Mouse (Mus musculus): ENCODE results near the gene E130208F15Rik. TPM values are rescaled to one million over a fixed set of nuclear protein-coding genes. Genes with fewer than 3 reads are reported as not detected.
A peak's percentile ranks its signal among the peaks of the same experiment; 100 is the strongest.

The E130208F15Rik gene
- under 1 TPM; 0.15 to 0.75 TPM for total RNA-seq (2021)

- DNase-seq (ENCODE audit: extremely low spot score in 1 of 2, low spot score in 1 of 2): peak in 1 of 2 experiments; percentile 46
Observed at GRCm38 (mm10) chr7:30321539-30322284, at the start of gene E130208F15Rik. Gene E130208F15Rik (plus strand): TSS chr7:30321740.

GRCm38 (mm10) chr7:30274383-30274782 lies 47.2 kb upstream of the E130208F15Rik start:
- no peak for DNase-seq (ENCODE audit: extremely low spot score in 1 of 2, low spot score in 1 of 2)

GRCm38 (mm10) chr7:30278911-30279310 lies 42.6 kb upstream of the E130208F15Rik start:
- DNase-seq (ENCODE audit: extremely low spot score in 1 of 2, low spot score in 1 of 2): no peak

- DNase-seq (ENCODE audit: extremely low spot score in 1 of 2, low spot score in 1 of 2): no peak
Observed at GRCm38 (mm10) chr7:30279536-30279935, 42.0 kb upstream of the E130208F15Rik start.

GRCm38 (mm10) chr7:30279951-30280669 lies 41.4 kb upstream of the E130208F15Rik start, which contains the start of the genes Thap8 and Wdr62:
Gene Thap8 (plus strand): TSS chr7:30280094.
Gene Wdr62 (minus strand): TSS chr7:30280419.
- peak; percentile 79 for DNase-seq (ENCODE audit: extremely low spot score in 1 of 2, low spot score in 1 of 2)

GRCm38 (mm10) chr7:30280670-30281138 lies 40.8 kb upstream of the E130208F15Rik start:
- DNase-seq (ENCODE audit: extremely low spot score in 1 of 2, low spot score in 1 of 2): peak; percentile 70

- DNase-seq (ENCODE audit: extremely low spot score in 1 of 2, low spot score in 1 of 2): no peak
Observed at GRCm38 (mm10) chr7:30281522-30281921, 40.0 kb upstream of the E130208F15Rik start.

- DNase-seq (ENCODE audit: extremely low spot score in 1 of 2, low spot score in 1 of 2): no peak
Observed at GRCm38 (mm10) chr7:30282740-30283139, 38.8 kb upstream of the E130208F15Rik start.

GRCm38 (mm10) chr7:30286701-30287410 lies 34.7 kb upstream of the E130208F15Rik start:
- DNase-seq (ENCODE audit: extremely low spot score in 1 of 2, low spot score in 1 of 2): no peak

GRCm38 (mm10) chr7:30288046-30288445 lies 33.5 kb upstream of the E130208F15Rik start:
- no peak for DNase-seq (ENCODE audit: extremely low spot score in 1 of 2, low spot score in 1 of 2)

GRCm38 (mm10) chr7:30289071-30289713 lies 32.3 kb upstream of the E130208F15Rik start:
- no peak for DNase-seq (ENCODE audit: extremely low spot score in 1 of 2, low spot score in 1 of 2)

- no peak for DNase-seq (ENCODE audit: extremely low spot score in 1 of 2, low spot score in 1 of 2)
Observed at GRCm38 (mm10) chr7:30289714-30290399, 31.7 kb upstream of the E130208F15Rik start.

GRCm38 (mm10) chr7:30291215-30292131 lies 30.1 kb upstream of the E130208F15Rik start, which contains the start of gene Clip3:
Gene Clip3 (plus strand): TSS chr7:30291728.
- peak; percentile 89 to 93 for DNase-seq (ENCODE audit: extremely low spot score in 1 of 2, low spot score in 1 of 2)

GRCm38 (mm10) chr7:30293795-30294194 lies 27.7 kb upstream of the E130208F15Rik start:
- no peak for DNase-seq (ENCODE audit: extremely low spot score in 1 of 2, low spot score in 1 of 2)

- no peak for DNase-seq (ENCODE audit: extremely low spot score in 1 of 2, low spot score in 1 of 2)
Observed at GRCm38 (mm10) chr7:30294296-30294695, 27.2 kb upstream of the E130208F15Rik start.

- DNase-seq (ENCODE audit: extremely low spot score in 1 of 2, low spot score in 1 of 2): no peak
Observed at GRCm38 (mm10) chr7:30295103-30295502, 26.4 kb upstream of the E130208F15Rik start.

GRCm38 (mm10) chr7:30296816-30297215 lies 24.7 kb upstream of the E130208F15Rik start:
- DNase-seq (ENCODE audit: extremely low spot score in 1 of 2, low spot score in 1 of 2): no peak

- DNase-seq (ENCODE audit: extremely low spot score in 1 of 2, low spot score in 1 of 2): no peak
Observed at GRCm38 (mm10) chr7:30297266-30297665, 24.3 kb upstream of the E130208F15Rik start.

All from layer of hippocampus, postnatal 25 days (tissue).